Mouse (Mus musculus) lung, embryonic 15.5 days (tissue): ENCODE data around the gene Nptx1. TPM values are rescaled to one million over a fixed set of nuclear protein-coding genes. Genes with fewer than 3 reads are reported as not detected.

Experiments
- ATAC-seq: fragments of 200-750 bp; cut with Nextera tagmentation; 2 replicates; pipeline ENCODE4 v1.8.0; 2017; ENCODE audit warnings: moderate number of reproducible peaks, borderline replicate concordance; ENCODE audit not compliant: low FRiP score, low TSS enrichment; ENCODE audit errors: extremely low read depth
- H3K27ac ChIP-seq: fragments of 300-500 bp; sonication (generic); 2 replicates; pipeline ENCODE4 v1.5.1; 2015; ENCODE audit warnings: moderate library complexity, mild to moderate bottlenecking, inconsistent platforms
- H3K27me3 ChIP-seq: fragments of 300-500 bp; sonication (generic); 2 replicates; pipeline ENCODE4 v1.6.1; 2015; ENCODE audit warnings: inconsistent platforms
- H3K36me3 ChIP-seq: fragments of 300-500 bp; sonication (generic); 2 replicates; pipeline ENCODE4 v1.6.1; 2015; ENCODE audit warnings: inconsistent platforms
- H3K4me1 ChIP-seq: fragments of 300-500 bp; sonication (generic); 2 replicates; pipeline ENCODE4 v1.6.1; 2015; ENCODE audit warnings: inconsistent platforms
- H3K4me2 ChIP-seq: fragments of 300-500 bp; sonication (generic); 2 replicates; pipeline ENCODE4 v1.6.1; 2015; ENCODE audit warnings: inconsistent platforms, mild to moderate bottlenecking, moderate library complexity
- H3K4me3 ChIP-seq: fragments of 300-500 bp; sonication (generic); 2 replicates; pipeline ENCODE4 v1.5.1; 2015; ENCODE audit warnings: mild to moderate bottlenecking, inconsistent platforms
- H3K9ac ChIP-seq: fragments of 300-500 bp; sonication (generic); 2 replicates; pipeline ENCODE4 v1.6.1; 2015; ENCODE audit warnings: inconsistent platforms
- H3K9me3 ChIP-seq: fragments of 300-500 bp; sonication (generic); 2 replicates; pipeline ENCODE4 v1.6.1; 2016; ENCODE audit warnings: inconsistent platforms
- WGBS: fragments of 180-500 bp; shearing (Covaris S2); methylation state at CpG from one replicate; pipeline ENCODE4 v1.1.7; 2015; 5-methylcytosine and 5-hydroxymethylcytosine counted together
- polyA plus RNA-seq: library from polyadenylated mRNA; unstranded; fragments of >200 nt; fragmentation: Nextera tagmentation; extraction: Ambion mirVana; gene quantifications from 2 replicates; pipeline ENCODE4 v1.2.1, GENCODE M21; 2015

Gene Nptx1
- polyA plus RNA-seq, 1 experiment from 2014 or later, result 1.7 TPM

DNA sequence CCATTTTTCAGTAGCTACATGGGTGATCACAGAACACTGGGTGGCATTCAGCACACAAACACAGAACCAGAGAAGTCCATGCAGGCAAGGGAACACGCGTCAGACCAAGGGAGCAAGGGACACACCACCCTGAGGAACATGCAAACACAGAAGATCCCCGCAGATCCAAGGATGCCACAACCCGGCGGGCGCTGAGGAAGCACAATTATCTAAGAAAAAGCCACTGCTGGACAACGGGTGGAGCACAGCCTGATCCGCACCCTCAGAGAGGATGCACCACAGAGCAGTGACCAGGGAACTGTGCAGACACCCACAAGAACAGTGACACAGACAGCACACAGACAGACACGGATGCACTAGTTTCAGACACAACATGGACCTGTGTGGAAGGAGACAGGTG, 7.0 kb downstream of the Nptx1 start:
- H3K36me3 ChIP-seq, result no peaks in the 10 kb centered on the region
- no peaks in the 10 kb centered on the region for H3K4me1 ChIP-seq
- 75% methylated on average over 9 of the region's 9 CpGs for WGBS
- no peak overlapping the region for H3K27ac ChIP-seq
- H3K9me3 ChIP-seq, result no peaks in the 10 kb centered on the region
- H3K27me3 ChIP-seq, result peaks cover 44% of the 10 kb centered on the region
- no peak overlapping the region for H3K9ac ChIP-seq
- ATAC-seq, result no peak
- H3K4me3 ChIP-seq, result no peak overlapping the region
- H3K4me2 ChIP-seq, result no peak overlapping the region

DNA sequence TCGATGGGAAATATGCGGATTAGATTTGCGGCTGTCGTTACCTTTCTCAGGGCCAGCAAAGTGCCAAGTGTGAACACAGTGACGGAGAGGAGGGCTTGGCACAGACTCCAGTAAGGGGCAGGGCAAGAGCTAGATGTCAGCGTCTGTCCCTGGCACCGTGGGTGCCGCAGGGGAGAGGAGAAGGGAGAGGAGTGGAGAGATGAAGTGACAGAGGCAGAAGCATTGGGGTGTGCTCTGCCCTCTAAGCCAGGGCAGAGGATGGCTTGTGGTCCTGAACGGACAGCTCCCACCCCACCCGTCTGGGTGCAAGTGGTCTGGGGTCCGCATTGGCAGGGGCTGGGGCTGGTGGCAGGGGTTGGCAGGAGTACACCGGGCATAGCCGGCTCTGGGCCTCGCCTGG, 7.6 kb downstream of the Nptx1 start:
- peaks cover 38% of the 10 kb centered on the region for H3K27me3 ChIP-seq
- no peak overlapping the region for H3K27ac ChIP-seq
- H3K36me3 ChIP-seq, result no peaks in the 10 kb centered on the region
- ATAC-seq, result no peak
- no peak overlapping the region for H3K9ac ChIP-seq
- WGBS, result 31% methylated on average over 14 of the region's 14 CpGs
- H3K4me3 ChIP-seq, result no peak overlapping the region
- H3K9me3 ChIP-seq, result no peaks in the 10 kb centered on the region
- H3K4me2 ChIP-seq, result no peak overlapping the region
- H3K4me1 ChIP-seq, result no peaks in the 10 kb centered on the region

DNA sequence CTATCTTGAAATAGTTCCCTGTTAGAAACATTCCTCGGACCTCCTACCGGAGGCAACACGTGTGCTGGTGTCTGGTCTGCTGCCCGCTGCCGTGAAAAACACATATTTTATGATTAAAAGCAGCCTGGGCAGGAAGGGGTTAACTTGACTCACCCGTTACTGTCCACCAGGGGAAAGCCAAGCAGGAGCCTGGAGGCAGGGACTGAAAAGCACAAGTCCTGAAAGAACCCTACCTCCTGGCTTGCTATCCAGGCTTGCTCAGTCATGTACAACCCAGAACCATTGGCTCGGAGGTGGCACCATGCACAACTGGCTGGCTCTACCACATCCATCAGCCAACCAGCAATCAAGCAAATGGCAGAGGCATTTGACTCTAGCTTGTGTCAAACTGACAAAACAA, 13.8 kb downstream of the Nptx1 start:
- WGBS, result 64% methylated on average over 7 of the region's 7 CpGs
- no peak for ATAC-seq

DNA sequence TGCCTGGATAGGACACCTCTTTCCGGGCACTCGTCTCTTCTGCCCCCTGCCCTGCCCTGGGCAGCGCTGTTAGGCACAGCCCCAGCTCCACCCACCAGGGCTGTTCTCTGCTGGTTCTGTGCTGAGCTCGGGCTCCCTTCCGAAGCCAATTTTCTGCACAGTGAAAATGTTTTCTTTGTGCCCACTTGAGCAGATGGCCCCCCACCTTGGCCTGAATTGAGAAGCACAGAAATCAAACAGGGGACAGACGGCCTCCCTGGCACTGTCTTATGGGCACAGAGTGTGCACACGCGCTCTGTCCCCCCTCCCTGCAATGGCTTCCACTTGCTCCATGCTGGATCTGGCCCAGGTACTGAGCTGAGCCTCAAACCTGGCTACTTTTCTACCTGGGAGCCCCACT, 15.1 kb downstream of the Nptx1 start:
- 66% methylated on average over 8 of the region's 8 CpGs for WGBS
- no peak overlapping the region for H3K4me3 ChIP-seq
- no peaks in the 10 kb centered on the region for H3K36me3 ChIP-seq
- no peaks in the 10 kb centered on the region; the same call in 1 of the 2 replicates for H3K27me3 ChIP-seq
- ATAC-seq, result no peak
- H3K9ac ChIP-seq, result no peak overlapping the region
- no peaks in the 10 kb centered on the region for H3K9me3 ChIP-seq
- H3K4me2 ChIP-seq, result no peak overlapping the region
- H3K4me1 ChIP-seq, result no peaks in the 10 kb centered on the region
- no peak overlapping the region for H3K27ac ChIP-seq

More for the DNA sequence above, 13.8 kb downstream of the Nptx1 start:
- H3K9me3 ChIP-seq, result no peaks in the 10 kb centered on the region
- no peaks in the 10 kb centered on the region for H3K4me1 ChIP-seq
- no peaks in the 10 kb centered on the region for H3K36me3 ChIP-seq
- no peak overlapping the region for H3K4me3 ChIP-seq
- H3K9ac ChIP-seq, result no peak overlapping the region
- H3K27me3 ChIP-seq, result no peaks in the 10 kb centered on the region; the same call in 1 of the 2 replicates
- no peak overlapping the region for H3K4me2 ChIP-seq
- H3K27ac ChIP-seq, result no peak overlapping the region

DNA sequence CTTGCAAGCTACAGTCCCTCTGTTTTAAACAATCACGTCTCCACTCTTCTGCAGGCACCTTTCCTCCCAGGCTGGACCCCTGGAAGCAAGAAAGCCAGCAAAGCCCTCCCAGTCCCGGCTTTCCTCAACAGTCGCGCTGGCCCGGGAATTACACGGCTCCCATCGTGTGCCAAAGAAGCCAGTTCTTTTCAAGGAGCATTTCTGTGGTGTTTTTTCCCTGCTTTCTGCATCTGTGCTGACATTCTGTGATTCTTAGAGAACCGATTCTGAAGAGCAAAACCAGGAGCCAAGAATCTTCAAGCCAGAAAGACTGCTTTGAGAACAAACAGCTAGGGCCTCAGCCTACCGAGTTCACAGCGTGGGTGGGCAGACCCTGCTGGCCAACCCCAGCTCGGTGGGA, 18.6 kb downstream of the Nptx1 start:
- Histone ChIP-seq H3K4me2 (no peak overlapping the region), H3K4me3 (no peak overlapping the region), H3K9ac (no peak overlapping the region), H3K4me1 (peaks cover 3% of the 10 kb centered on the region), H3K27me3 (no peaks in the 10 kb centered on the region; the same call in 1 of the 2 replicates), H3K27ac (no peak overlapping the region), H3K9me3 (no peaks in the 10 kb centered on the region), H3K36me3 (no peaks in the 10 kb centered on the region)
- no peak for ATAC-seq
- 51% methylated on average over 11 of the region's 11 CpGs for WGBS

DNA sequence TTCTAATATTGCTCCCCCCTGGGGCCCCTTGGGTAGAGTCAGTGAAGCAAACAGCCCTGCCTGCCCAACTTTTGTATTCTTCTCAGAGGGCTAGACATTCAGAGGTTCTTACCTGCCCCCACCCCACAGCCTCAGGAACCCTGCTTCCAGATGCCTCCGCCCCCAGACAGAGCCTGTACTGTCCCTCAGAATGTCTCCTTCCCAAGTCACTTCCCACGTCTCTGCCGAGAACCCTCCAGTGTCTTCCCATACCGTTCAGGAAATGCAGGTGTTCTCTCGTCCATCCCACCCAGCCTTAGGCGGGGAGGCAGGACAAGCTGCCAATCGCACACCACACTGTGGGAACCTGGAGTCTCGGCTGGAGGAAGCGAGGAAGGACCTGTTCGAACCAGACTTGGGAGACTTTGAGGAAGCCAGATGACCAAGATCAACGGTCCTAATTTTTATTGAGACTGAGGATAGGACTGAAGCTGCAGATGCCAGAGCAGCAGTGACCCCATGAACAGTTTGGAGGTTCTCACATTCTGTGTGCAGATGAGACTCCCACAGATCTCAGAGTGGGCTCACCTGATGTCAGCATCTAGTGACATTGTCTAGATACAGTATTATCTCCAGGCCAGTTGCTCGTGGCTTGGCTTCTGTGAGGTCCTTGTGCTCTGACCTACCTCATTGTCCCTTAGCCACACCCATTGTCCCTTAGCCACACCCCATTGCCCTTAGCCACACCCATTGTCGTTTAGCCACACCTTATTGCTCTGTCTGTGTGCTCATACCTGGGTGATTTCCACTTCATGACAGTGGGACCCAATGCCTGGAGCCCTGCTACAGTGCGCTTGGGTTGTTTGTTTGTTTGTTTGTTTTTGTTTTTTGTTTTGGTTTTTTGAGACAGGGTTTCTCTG, 21.2 kb downstream of the Nptx1 start:
- no peak overlapping the region for H3K27ac ChIP-seq
- WGBS, result 77% methylated on average over 14 of the region's 14 CpGs

DNA sequence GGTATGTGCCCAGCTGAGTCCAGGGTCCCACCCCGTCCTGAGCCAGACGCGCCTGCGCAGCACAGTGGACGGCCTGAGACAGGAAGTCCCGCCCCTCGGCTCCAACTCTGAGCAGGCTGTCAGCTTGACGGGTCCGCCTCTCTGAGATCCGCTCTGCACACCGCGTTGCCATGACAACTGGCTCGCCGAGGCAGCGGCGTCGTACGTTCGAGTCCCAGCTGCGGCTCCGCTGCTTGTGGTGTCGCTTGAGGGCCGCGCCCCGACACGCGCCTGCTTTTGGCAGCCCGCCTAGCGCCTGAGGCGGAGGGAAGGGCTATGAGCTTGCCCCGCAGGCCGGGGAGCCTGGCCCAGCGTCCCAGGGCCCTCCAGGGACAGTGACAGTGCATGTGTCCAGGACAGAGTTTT, 23.0 kb downstream of the Nptx1 start:
- H3K27me3 ChIP-seq, result no peaks in the 10 kb centered on the region
- peaks cover 10% of the 10 kb centered on the region for H3K4me1 ChIP-seq
- H3K27ac ChIP-seq, result no peak overlapping the region
- H3K4me2 ChIP-seq, result peak overlapping the region; percentile 77
- no peaks in the 10 kb centered on the region for H3K9me3 ChIP-seq
- ATAC-seq, result peak; percentile 90
- peak overlapping the region; percentile 56; the same call in 1 of the 2 replicates for H3K9ac ChIP-seq
- under 1% methylated on average over 33 of the region's 33 CpGs for WGBS
- H3K4me3 ChIP-seq, result peak overlapping the region; percentile 47
- no peaks in the 10 kb centered on the region for H3K36me3 ChIP-seq

More for the DNA sequence above, 21.2 kb downstream of the Nptx1 start:
- Histone ChIP-seq H3K4me3 (no peak overlapping the region), H3K4me2 (no peak overlapping the region), H3K27me3 (no peaks in the 10 kb centered on the region), H3K9ac (no peak overlapping the region), H3K36me3 (no peaks in the 10 kb centered on the region), H3K9me3 (no peaks in the 10 kb centered on the region), H3K4me1 (peaks cover 10% of the 10 kb centered on the region)
- ATAC-seq, result no peak

DNA sequence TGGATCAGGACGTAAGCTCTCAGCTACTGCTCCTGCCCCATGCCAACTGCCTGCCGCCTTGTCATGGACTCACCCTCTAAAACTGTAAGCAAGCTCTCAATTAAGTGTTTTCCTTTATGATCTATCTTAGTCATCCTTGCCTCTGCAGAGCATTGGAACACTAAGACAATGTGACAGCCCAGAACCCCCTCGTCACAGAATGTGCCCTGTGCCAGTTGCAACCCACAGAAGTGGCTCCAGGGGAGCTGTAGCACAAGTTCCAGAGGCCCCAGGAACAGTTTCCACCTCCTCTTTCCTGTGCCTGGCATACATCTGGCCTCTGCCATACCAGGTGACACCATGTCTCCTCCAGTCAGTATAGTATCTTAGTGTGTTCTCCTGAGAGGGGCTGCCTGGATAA, 24.2 kb downstream of the Nptx1 start:
- WGBS, result 63% methylated on average over 3 of the region's 3 CpGs
- H3K27ac ChIP-seq, result no peak overlapping the region

DNA sequence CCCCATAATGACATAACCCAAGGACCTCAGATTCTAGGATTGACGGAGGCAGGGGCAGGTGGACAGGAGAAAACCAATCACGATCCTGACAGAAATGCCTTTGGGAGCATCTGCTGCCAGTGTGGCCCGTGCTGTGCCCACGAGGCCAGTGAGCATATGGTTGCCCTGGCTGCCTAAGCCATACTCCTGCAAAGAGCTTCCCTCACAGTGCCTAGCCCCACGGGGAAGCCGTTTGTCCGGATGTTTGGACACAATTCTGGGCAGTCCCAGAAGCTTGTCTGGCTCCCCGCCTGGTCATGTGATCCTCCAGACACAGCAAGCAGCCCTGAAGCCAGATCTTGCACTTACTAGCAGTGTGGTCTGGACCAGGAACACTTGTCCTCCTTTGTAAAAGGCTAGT, 24.8 kb downstream of the Nptx1 start:
- Histone ChIP-seq H3K27me3 (no peaks in the 10 kb centered on the region), H3K9me3 (no peaks in the 10 kb centered on the region), H3K4me2 (no peak overlapping the region), H3K4me3 (no peak overlapping the region), H3K27ac (no peak overlapping the region; the same call in 1 of the 2 replicates), H3K36me3 (no peaks in the 10 kb centered on the region), H3K4me1 (peaks cover 10% of the 10 kb centered on the region), H3K9ac (no peak overlapping the region)
- no peak for ATAC-seq
- WGBS, result 66% methylated on average over 8 of the region's 8 CpGs

More for the DNA sequence above, 24.2 kb downstream of the Nptx1 start:
- Histone ChIP-seq H3K4me2 (no peak overlapping the region), H3K9ac (no peak overlapping the region), H3K9me3 (no peaks in the 10 kb centered on the region), H3K4me3 (no peak overlapping the region), H3K4me1 (peaks cover 10% of the 10 kb centered on the region), H3K36me3 (no peaks in the 10 kb centered on the region), H3K27me3 (no peaks in the 10 kb centered on the region)
- no peak for ATAC-seq

DNA sequence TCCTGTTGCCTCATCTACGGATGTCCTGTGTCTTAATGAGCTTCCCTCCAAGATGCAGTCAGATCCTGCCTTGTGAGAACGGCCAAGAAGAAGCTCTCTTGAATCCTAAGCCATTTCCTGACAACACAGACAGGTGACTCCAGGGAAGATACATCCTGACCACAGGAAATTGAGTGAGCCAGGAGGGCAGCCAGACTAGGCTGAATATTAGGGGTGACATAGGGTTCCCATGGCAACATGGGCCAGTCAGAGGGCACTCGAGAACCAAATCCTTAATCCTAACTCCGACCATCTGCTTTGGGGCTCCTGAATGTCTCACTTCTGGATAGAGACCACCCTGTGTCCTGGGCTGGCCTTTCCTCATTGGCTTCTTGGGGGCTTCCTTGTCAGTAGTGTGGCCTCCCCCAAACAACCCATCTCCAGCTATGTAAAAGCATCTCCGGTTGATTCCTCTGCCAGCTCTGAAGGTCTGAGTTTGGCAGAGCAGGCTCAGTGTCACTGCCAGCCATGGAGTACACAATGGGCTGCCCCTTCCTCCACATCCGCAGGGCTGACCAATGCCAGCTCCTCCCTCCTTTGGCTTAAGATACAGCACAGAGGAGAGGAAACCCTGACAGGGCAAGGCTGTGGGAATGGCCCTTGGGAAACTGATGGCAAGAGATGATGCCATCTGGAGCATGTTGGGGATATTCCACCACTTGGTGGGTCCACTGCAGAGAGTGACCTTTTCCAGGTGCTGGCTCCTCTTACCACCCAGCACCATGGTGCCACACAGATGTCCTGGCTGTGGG, 25.4 kb downstream of the Nptx1 start:
- WGBS, result 75% methylated on average over 6 of the region's 6 CpGs
- no peaks in the 10 kb centered on the region for H3K9me3 ChIP-seq
- peaks cover 10% of the 10 kb centered on the region for H3K4me1 ChIP-seq
- no peak overlapping the region for H3K9ac ChIP-seq
- H3K4me2 ChIP-seq, result no peak overlapping the region
- peak overlapping the region; percentile 56; the same call in 1 of the 2 replicates for H3K27ac ChIP-seq
- H3K27me3 ChIP-seq, result no peaks in the 10 kb centered on the region
- no peak overlapping the region for H3K4me3 ChIP-seq
- no peak for ATAC-seq
- H3K36me3 ChIP-seq, result no peaks in the 10 kb centered on the region

DNA sequence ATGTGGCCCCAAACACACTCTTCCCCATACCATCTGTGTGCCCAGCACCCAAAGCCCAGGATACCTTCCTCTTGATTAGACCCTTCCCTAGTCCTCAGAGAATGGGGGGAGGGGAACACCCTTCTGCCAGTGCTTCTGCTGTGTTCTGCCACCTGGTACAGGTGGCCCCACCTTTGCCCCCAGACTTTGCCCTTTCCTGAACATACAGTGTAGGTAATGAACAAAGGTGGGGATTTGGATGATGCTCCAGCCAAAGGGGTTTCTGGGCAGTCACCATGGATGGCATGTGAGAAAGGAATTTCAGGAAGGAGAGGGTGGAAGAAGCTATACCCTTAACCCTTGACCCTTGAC, 26.9 kb downstream of the Nptx1 start:
- H3K4me3 ChIP-seq, result no peak overlapping the region
- no peak overlapping the region for H3K9ac ChIP-seq
- ATAC-seq, result no peak

More for the DNA sequence above, 26.9 kb downstream of the Nptx1 start:
- Histone ChIP-seq H3K4me2 (no peak overlapping the region), H3K36me3 (no peaks in the 10 kb centered on the region), H3K27ac (no peak overlapping the region), H3K4me1 (peaks cover 10% of the 10 kb centered on the region), H3K27me3 (peaks cover 7% of the 10 kb centered on the region; the same call in 1 of the 2 replicates), H3K9me3 (no peaks in the 10 kb centered on the region)
